Mouse (Mus musculus) Muller cell, postnatal 12 days (primary cell): Measurements from ENCODE around the gene Tbcc.

Experiments
- DNase-seq: peaks from one replicate; pipeline ENCODE4 v3.0.0-alpha.2; 2015; ENCODE audit errors: inconsistent ontology term

Tbcc gene

GRCm38 (mm10) chr17:46870204-46870798 lies 20.2 kb upstream of the Tbcc start:
- no peak for DNase-seq

- no peak for DNase-seq
Measured at GRCm38 (mm10) chr17:46870913-46871312, 19.6 kb upstream of the Tbcc start.

- DNase-seq = no peak
Measured at GRCm38 (mm10) chr17:46872806-46873205, 17.7 kb upstream of the Tbcc start.

- peak; percentile 73 for DNase-seq
Measured at GRCm38 (mm10) chr17:46874133-46874532, 16.4 kb upstream of the Tbcc start.

GRCm38 (mm10) chr17:46875626-46876025 lies 14.9 kb upstream of the Tbcc start:
- no peak for DNase-seq

- DNase-seq = no peak
Measured at GRCm38 (mm10) chr17:46876371-46876950, 14.0 kb upstream of the Tbcc start.

GRCm38 (mm10) chr17:46877061-46877460 lies 13.4 kb upstream of the Tbcc start:
- DNase-seq = no peak

- DNase-seq = peak; percentile 73
Measured at GRCm38 (mm10) chr17:46879841-46880311, 10.6 kb upstream of the Tbcc start.

GRCm38 (mm10) chr17:46880322-46880721 lies 10.2 kb upstream of the Tbcc start:
- DNase-seq = no peak

- no peak for DNase-seq
Measured at GRCm38 (mm10) chr17:46881728-46882127, 8.8 kb upstream of the Tbcc start.

GRCm38 (mm10) chr17:46883107-46883506 lies 7.4 kb upstream of the Tbcc start:
- DNase-seq = no peak

GRCm38 (mm10) chr17:46884766-46885165 lies 5.7 kb upstream of the Tbcc start:
- DNase-seq = no peak

- DNase-seq = no peak
Measured at GRCm38 (mm10) chr17:46885218-46885909, 5.1 kb upstream of the Tbcc start.

- no peak for DNase-seq
Measured at GRCm38 (mm10) chr17:46885910-46886643, 4.4 kb upstream of the Tbcc start.

- peak; percentile 22 for DNase-seq
Measured at GRCm38 (mm10) chr17:46888511-46889212, 1.8 kb upstream of the Tbcc start.

GRCm38 (mm10) chr17:46889450-46890084 lies 917 bp upstream of the Tbcc start:
- peak; percentile 80 for DNase-seq

- DNase-seq = no peak
Measured at GRCm38 (mm10) chr17:46890843-46891594, 535 bp downstream of the Tbcc start.

GRCm38 (mm10) chr17:46895426-46895825 lies 4.9 kb downstream of the Tbcc start:
- DNase-seq = no peak

- DNase-seq = no peak
Measured at GRCm38 (mm10) chr17:46897221-46897950, 6.9 kb downstream of the Tbcc start.

- no peak for DNase-seq
Measured at GRCm38 (mm10) chr17:46900941-46901340, 10.5 kb downstream of the Tbcc start.
